ENCODE assay signal across 8 mouse cellular contexts in the genomic region with DNA sequence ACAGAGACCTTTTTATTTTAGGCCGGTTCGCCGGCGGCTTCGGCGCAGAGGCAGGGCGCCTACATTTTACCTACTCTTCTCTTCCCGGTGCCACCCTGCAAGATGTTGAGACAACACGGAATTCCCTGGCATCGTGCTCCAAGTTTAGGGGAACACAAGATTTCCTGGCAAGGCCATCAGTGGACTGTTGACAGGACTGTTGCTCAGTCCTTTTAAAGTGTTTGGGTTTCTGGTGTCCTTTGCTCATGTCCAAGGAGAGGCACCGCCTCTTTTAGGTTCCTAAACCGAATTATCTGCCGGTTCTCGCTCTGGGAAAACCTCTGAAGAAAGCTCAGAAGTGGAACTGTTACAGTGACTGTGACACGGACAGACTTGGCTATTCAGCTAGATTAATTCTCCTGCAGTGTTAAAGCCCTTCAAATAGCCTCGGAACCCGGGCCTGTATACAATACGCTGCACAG. TPM values are rescaled to one million over a fixed set of nuclear protein-coding genes. Genes with fewer than 3 reads are reported as not detected.
A peak's percentile ranks its signal among the peaks of the same experiment; 100 is the strongest.
DNase-seq lines count a peak whose midpoint lies in the region; ATAC-seq and TF ChIP-seq lines count a peak whose summit lies in the region.

No protein-coding gene starts in this region.

- no peaks in the 10 kb centered on the region for H3K27me3 ChIP-seq in kidney, adult 2 months (replicated peaks; ENCODE audit: control insufficient read depth, insufficient read depth, low read length)
- peaks cover 48% of the 10 kb centered on the region for H3K27me3 ChIP-seq in heart, embryonic 11.5 days (ENCODE audit: control insufficient read depth, insufficient read depth, low read length)
- H3K27me3 ChIP-seq in limb, embryonic 14.5 days (ENCODE audit: control insufficient read depth, insufficient read depth, low read length), result 0 out of 2 replicates have a peak, but pooled peaks cover 13% of the 10 kb centered on the region
- H3K27me3 ChIP-seq in neural tube, embryonic 13.5 days, result peaks cover 68% of the 10 kb centered on the region

- TF ChIP-seq CTCF in kidney, adult 2 months (conservative IDR thresholded peaks at IDR 0.05; ENCODE audit: insufficient read depth, insufficient read length, low read depth, low read length), result no peak
- no peak for TF ChIP-seq CTCF in brain, embryonic 14.5 days (IDR thresholded peaks at IDR 0.05; ENCODE audit: borderline replicate concordance, extremely low read depth, insufficient read depth, insufficient read length)

- peak overlapping the region; percentile 76 for H3K9ac ChIP-seq in heart, embryonic 11.5 days (ENCODE audit: low read depth, low read length)
- peak overlapping the region; percentile 91 for H3K9ac ChIP-seq in limb, embryonic 14.5 days (ENCODE audit: low read depth, low read length, severe bottlenecking)
- H3K9ac ChIP-seq in neural tube, embryonic 13.5 days, result peak overlapping the region; percentile 73

- no peak for TF ChIP-seq POLR2A in kidney, adult 2 months (IDR thresholded peaks at IDR 0.05; ENCODE audit: low read depth, low read length)
- TF ChIP-seq POLR2A in brain, embryonic 14.5 days (IDR thresholded peaks at IDR 0.05; ENCODE audit: borderline replicate concordance, extremely low read depth, insufficient read depth, insufficient read length, poor library complexity, severe bottlenecking), result no peak
- TF ChIP-seq POLR2A in limb, embryonic 14.5 days (IDR thresholded peaks at IDR 0.05; ENCODE audit: borderline replicate concordance, extremely low read depth, insufficient read depth, insufficient read length), result no peak

- peak overlapping the region; percentile 83 for H3K27ac ChIP-seq in kidney, adult 2 months (ENCODE audit: insufficient read depth, low read depth, low read length)
- H3K27ac ChIP-seq in heart, embryonic 11.5 days (ENCODE audit: low read depth, low read length), result peak overlapping the region; percentile 1; the same call in 1 of the 2 replicates
- peak overlapping the region; percentile 98 for H3K27ac ChIP-seq in limb, embryonic 14.5 days (replicated peaks; ENCODE audit: low read depth, low read length)
- peak overlapping the region; percentile 79 for H3K27ac ChIP-seq in neural tube, embryonic 13.5 days (replicated peaks)

- peak; percentile 38 for DNase-seq in kidney, adult 2 months
- no peak for DNase-seq in kidney, postnatal 14 days
- peak; percentile 57 for DNase-seq in brain, embryonic 14.5 days (ENCODE audit: low read depth)
- DNase-seq in limb, embryonic 14.5 days (ENCODE audit: low spot score), result peak; percentile 38
- DNase-seq in cerebellum, adult 9-11 months, result no peak

- no peaks in the 10 kb centered on the region for H3K36me3 ChIP-seq in kidney, adult 2 months (ENCODE audit: control insufficient read depth, insufficient read depth, low read length)
- H3K36me3 ChIP-seq in heart, embryonic 11.5 days (ENCODE audit: control insufficient read depth, insufficient read depth, low read length), result no peaks in the 10 kb centered on the region
- H3K36me3 ChIP-seq in limb, embryonic 14.5 days (ENCODE audit: control insufficient read depth, insufficient read depth, low read length), result peaks cover 14% of the 10 kb centered on the region; the same call in 1 of the 2 replicates
- no peaks in the 10 kb centered on the region for H3K36me3 ChIP-seq in neural tube, embryonic 13.5 days

- ATAC-seq in heart, embryonic 11.5 days (replicated peaks; ENCODE audit: insufficient number of reproducible peaks, low FRiP score, low TSS enrichment), result no peak
- no peak for ATAC-seq in limb, embryonic 14.5 days (ENCODE audit: low FRiP score, low read depth)
- ATAC-seq in neural tube, embryonic 13.5 days (ENCODE audit: low read depth), result no peak
- ATAC-seq in inflammation-experienced regulatory T-cells, adult 6 months, result no peak

- no peaks in the 10 kb centered on the region for H3K4me1 ChIP-seq in kidney, adult 2 months (ENCODE audit: control insufficient read depth, insufficient read depth, low read length)
- H3K4me1 ChIP-seq in heart, embryonic 11.5 days (ENCODE audit: control insufficient read depth, insufficient read depth, low read length), result peaks cover 22% of the 10 kb centered on the region
- peaks cover 33% of the 10 kb centered on the region for H3K4me1 ChIP-seq in limb, embryonic 14.5 days (ENCODE audit: control insufficient read depth, insufficient read depth, low read length)
- peaks cover 52% of the 10 kb centered on the region for H3K4me1 ChIP-seq in neural tube, embryonic 13.5 days (replicated peaks)

- peak overlapping the region; percentile 87 for H3K4me2 ChIP-seq in heart, embryonic 11.5 days
- peak overlapping the region; percentile 88 for H3K4me2 ChIP-seq in limb, embryonic 14.5 days (replicated peaks; ENCODE audit: low read depth, low read length, severe bottlenecking)
- peak overlapping the region; percentile 81 for H3K4me2 ChIP-seq in neural tube, embryonic 13.5 days

- no peaks in the 10 kb centered on the region for H3K9me3 ChIP-seq in heart, embryonic 11.5 days (replicated peaks; ENCODE audit: control insufficient read depth, low read length)
- H3K9me3 ChIP-seq in limb, embryonic 14.5 days (ENCODE audit: control insufficient read depth, low read length), result no peaks in the 10 kb centered on the region
- no peaks in the 10 kb centered on the region for H3K9me3 ChIP-seq in neural tube, embryonic 13.5 days

- peak overlapping the region; percentile 56 for H3K4me3 ChIP-seq in kidney, adult 2 months (ENCODE audit: insufficient read depth, low read depth, low read length)
- H3K4me3 ChIP-seq in heart, embryonic 11.5 days (ENCODE audit: low read depth, low read length), result peak overlapping the region; percentile 59
- peak overlapping the region; percentile 69 for H3K4me3 ChIP-seq in limb, embryonic 14.5 days (replicated peaks; ENCODE audit: low read length)
- peak overlapping the region; percentile 53 for H3K4me3 ChIP-seq in neural tube, embryonic 13.5 days

- WGBS in kidney, adult 2 months, result 10% methylated on average over 18 of the region's 18 CpGs
- 3% methylated on average over 18 of the region's 18 CpGs for WGBS in heart, embryonic 11.5 days (ENCODE audit: insufficient replicate concordance)
- under 1% methylated on average over 18 of the region's 18 CpGs for WGBS in limb, embryonic 14.5 days
- 2% methylated on average over 18 of the region's 18 CpGs for WGBS in neural tube, embryonic 13.5 days

RNA-seq across cellular contexts. Expression of gene Tril, which starts 0.4 kb away (rescaled TPM):
- 17.3 and 18.9 TPM in 2 replicates for polyA plus RNA-seq in kidney, adult 2 months (2012; rRNA removed)
- polyA plus RNA-seq in brain, embryonic 14.5 days (2012; rRNA removed), result 8.0 and 15.5 TPM in 2 replicates
- polyA plus RNA-seq in heart, embryonic 11.5 days (2014; fragmentation: Nextera tagmentation; extraction: Ambion mirVana), result 5.3 and 5.5 TPM in 2 replicates
- 68.1 and 102 TPM in 2 replicates for polyA plus RNA-seq in limb, embryonic 14.5 days (2012; rRNA removed)
- polyA plus RNA-seq in limb, embryonic 14.5 days (2014; fragmentation: Nextera tagmentation; extraction: Ambion mirVana), result 70.0 and 90.7 TPM in 2 replicates
- polyA plus RNA-seq in neural tube, embryonic 13.5 days (2015; fragmentation: Nextera tagmentation; extraction: Ambion mirVana), result 13.6 and 15.4 TPM in 2 replicates
- polyA plus RNA-seq in inflammation-experienced regulatory T-cells, adult 6 months (2017; shearing (Covaris generic)), result not detected

Comparison
In these comparisons a context has a peak if more than half of its experiments do, and no peak if none do; other contexts are left out.
1. DNase-seq: peak in kidney, adult 2 months (single experiment), brain, embryonic 14.5 days (single experiment) and limb, embryonic 14.5 days (single experiment); none in kidney, postnatal 14 days (single experiment) and cerebellum, adult 9-11 months (single experiment).
2. H3K27ac ChIP-seq: peak in every context shown above with its lines; median percentile 98 in limb, embryonic 14.5 days; 83 in kidney, adult 2 months; 79 in neural tube, embryonic 13.5 days; 1 in heart, embryonic 11.5 days.
3. Peak in every context shown above with its lines, with median percentiles within 50 percentile points of each other: H3K4me3 ChIP-seq, H3K4me2 ChIP-seq and H3K9ac ChIP-seq.